Mouse (Mus musculus) ES-Bruce4 (cell line): ENCODE data around the gene Nrm. TPM values are rescaled to one million over a fixed set of nuclear protein-coding genes. Genes with fewer than 3 reads are reported as not detected.
A peak's percentile ranks its signal among the peaks of the same experiment; 100 is the strongest.

Source experiments
- H3K27ac ChIP-seq: 2 replicates; pipeline ENCODE4 v1.5.1; 2012; ENCODE audit warnings: low read length, inconsistent platforms; ENCODE audit not compliant: insufficient read depth
- H3K27me3 ChIP-seq: 2 replicates; pipeline ENCODE4 v1.6.1; 2012; ENCODE audit warnings: mild to moderate bottlenecking, low read length, inconsistent platforms; ENCODE audit not compliant: control insufficient read depth, poor library complexity, insufficient read depth, severe bottlenecking
- H3K36me3 ChIP-seq: 2 replicates; pipeline ENCODE4 v1.6.1; 2012; ENCODE audit warnings: inconsistent platforms, mild to moderate bottlenecking, low read length, moderate library complexity; ENCODE audit not compliant: control insufficient read depth, poor library complexity, insufficient read depth, severe bottlenecking
- H3K4me1 ChIP-seq: one replicate; pipeline ENCODE4 v1.8.1; 2011; ENCODE audit warnings: low read length; ENCODE audit not compliant: control insufficient read depth, insufficient read depth
- H3K4me3 ChIP-seq: 2 replicates; pipeline ENCODE4 v1.5.1; 2011; ENCODE audit warnings: low read depth, mild to moderate bottlenecking, low read length
- H3K9ac ChIP-seq: 2 replicates; pipeline ENCODE4 v1.6.1; 2012; ENCODE audit warnings: low read depth, mild to moderate bottlenecking, inconsistent platforms; ENCODE audit not compliant: poor library complexity, severe bottlenecking
- H3K9me3 ChIP-seq: replicated peaks from 2 replicates; pipeline ENCODE4 v1.6.1; 2012; ENCODE audit warnings: mild to moderate bottlenecking, low read length, inconsistent platforms; ENCODE audit not compliant: control insufficient read depth, poor library complexity, insufficient read depth, severe bottlenecking
- CTCF ChIP-seq: IDR thresholded peaks from one replicate; pipeline ENCODE4 v1.8.1; 2011; ENCODE audit warnings: low read depth, low read length
- EP300 ChIP-seq: IDR thresholded peaks from 2 replicates; pipeline ENCODE4 v1.6.1; 2011; ENCODE audit warnings: low read depth, low read length; ENCODE audit not compliant: insufficient read depth
- POLR2A ChIP-seq: IDR thresholded peaks from one replicate; pipeline ENCODE4 v1.8.1; 2011; ENCODE audit warnings: low read length; ENCODE audit not compliant: insufficient read depth
- polyA plus RNA-seq: library from polyadenylated mRNA; stranded (reverse); fragments of >200 nt; gene quantifications from 2 replicates; pipeline ENCODE4 v1.2.4, GENCODE M21; 2011; ENCODE audit warnings: low read depth; ENCODE audit not compliant: missing spikeins, insufficient read depth, insufficient read length

Nrm gene
- polyA plus RNA-seq, 1 experiment: 32.9 TPM

DNA sequence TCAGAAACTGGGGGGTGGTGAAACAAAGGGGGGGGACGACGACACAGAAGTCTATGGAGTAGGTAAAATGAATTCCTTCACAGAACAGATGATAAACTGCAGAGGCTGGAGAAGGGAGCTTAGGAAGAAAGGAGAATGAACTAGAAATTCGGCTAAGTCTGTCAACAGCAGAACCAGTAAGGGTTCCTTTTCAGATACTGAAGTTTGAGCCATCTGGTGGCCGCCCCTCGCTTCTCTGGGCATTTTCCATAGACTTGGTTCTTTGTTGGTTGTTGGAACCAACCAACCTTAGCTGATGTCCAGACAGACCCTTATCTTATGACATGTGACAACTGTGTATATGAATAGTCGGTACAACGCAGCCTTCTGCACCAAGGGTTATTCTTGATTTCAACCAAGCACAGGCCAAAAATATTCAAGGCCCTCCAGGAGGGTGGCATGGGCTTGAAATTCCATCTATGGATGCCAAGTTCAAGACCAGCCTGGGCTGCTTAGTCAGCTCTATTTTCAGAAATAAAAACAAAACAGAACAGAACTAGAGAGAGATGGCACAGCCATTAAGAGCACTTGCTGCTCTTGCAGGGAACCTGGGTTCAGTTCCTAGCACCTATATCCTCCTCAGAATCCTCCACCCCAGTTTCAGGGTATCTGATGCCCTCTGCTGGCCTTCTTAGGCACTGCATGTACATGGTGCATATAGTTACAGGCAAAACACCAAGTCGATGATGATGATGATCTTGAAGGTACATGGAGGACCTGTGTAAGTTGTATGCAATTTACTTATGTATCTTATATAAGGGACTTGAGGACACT, 10.0 kb downstream of the Nrm start:
- Histone ChIP-seq H3K9me3 (no peaks in the 10 kb centered on the region), H3K4me1 (peaks cover 2% of the 10 kb centered on the region), H3K9ac (0 out of 2 replicates have a peak overlapping the region, but pooled peaks have one; percentile 20), H3K36me3 (0 out of 2 replicates have a peak, but pooled peaks cover 3% of the 10 kb centered on the region), H3K27ac (peak overlapping the region; percentile 77), H3K27me3 (no peaks in the 10 kb centered on the region), H3K4me3 (0 out of 2 replicates have a peak overlapping the region, but pooled peaks have one; percentile 31)
- TF ChIP-seq CTCF (peak; percentile 42), POLR2A (no peak)

GRCm38 (mm10) chr17:35873774-35874519, 12.8 kb downstream of the Nrm start:
- no peak overlapping the region for H3K4me3 ChIP-seq
- H3K9ac ChIP-seq: peak overlapping the region; percentile 2; the same call in 1 of the 2 replicates

GRCm38 (mm10) chr17:35874721-35875120, 13.6 kb downstream of the Nrm start:
- no peaks in the 10 kb centered on the region for H3K27me3 ChIP-seq
- 0 out of 2 replicates have a peak, but pooled peaks cover 3% of the 10 kb centered on the region for H3K36me3 ChIP-seq
- no peaks in the 10 kb centered on the region for H3K9me3 ChIP-seq
- peaks cover 2% of the 10 kb centered on the region for H3K4me1 ChIP-seq
- no peak overlapping the region for H3K27ac ChIP-seq
- H3K9ac ChIP-seq: no peak overlapping the region
- TF ChIP-seq CTCF (no peak), EP300 (no peak)
- H3K4me3 ChIP-seq: no peak overlapping the region

More at GRCm38 (mm10) chr17:35873774-35874519, 12.8 kb downstream of the Nrm start:
- no peak for TF ChIP-seq POLR2A
- peak; percentile 90 for TF ChIP-seq CTCF
- Histone ChIP-seq H3K27ac (no peak overlapping the region), H3K27me3 (no peaks in the 10 kb centered on the region), H3K9me3 (no peaks in the 10 kb centered on the region), H3K4me1 (peaks cover 2% of the 10 kb centered on the region), H3K36me3 (0 out of 2 replicates have a peak, but pooled peaks cover 3% of the 10 kb centered on the region)

DNA sequence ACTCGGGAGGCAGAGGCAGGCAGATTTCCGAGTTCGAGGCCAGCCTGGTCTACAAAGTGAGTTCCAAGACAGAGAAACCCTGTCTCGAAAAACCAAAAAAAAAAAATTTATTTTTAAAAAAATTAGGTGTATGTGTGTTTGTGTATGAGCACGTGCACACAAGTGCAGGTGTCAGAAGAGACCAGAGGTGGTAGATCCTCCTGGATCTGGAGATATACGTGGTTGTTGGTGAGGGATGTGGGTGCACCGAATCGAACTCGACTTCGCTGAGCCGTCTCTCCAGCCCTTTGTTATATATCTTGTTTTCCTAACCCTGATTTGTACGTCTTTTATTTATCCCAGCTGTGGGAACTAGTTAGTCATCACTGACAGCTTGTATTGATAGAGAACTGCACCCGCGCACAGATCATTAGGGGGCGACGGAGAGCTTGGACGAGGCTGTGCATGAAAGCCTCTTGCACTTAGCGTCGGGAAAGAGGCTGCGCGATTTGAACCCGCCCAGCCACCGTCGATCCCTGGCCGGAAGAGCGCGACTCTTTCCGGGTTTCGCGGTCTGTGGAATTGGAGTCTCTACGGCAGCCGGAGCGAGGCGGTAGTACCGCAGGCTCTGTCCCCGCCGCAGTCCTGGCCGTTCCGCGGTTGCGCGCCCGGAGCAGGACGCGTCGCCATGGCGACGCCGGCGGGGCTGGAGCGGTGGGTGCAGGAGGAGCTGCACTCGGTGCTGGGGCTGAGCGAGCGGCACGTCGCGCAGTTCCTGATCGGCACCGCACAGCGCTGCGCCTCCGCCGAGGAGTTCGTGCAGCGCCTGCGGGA, 18.3 kb downstream of the Nrm start, which contains the start of gene Dhx16:
Gene Dhx16 (plus strand): TSS at position 575 of the 813 bp plus-strand sequence.
- H3K36me3 ChIP-seq: peaks cover 11% of the 10 kb centered on the region
- H3K4me3 ChIP-seq: peak within 1 kb of the TSS; percentile 78
- H3K9me3 ChIP-seq: no peaks in the 10 kb centered on the region
- TF ChIP-seq POLR2A (no peak), EP300 (0 out of 2 replicates have a peak, but pooled peaks have one; percentile 62), CTCF (peak; percentile 78)
- no peak within 1 kb of the TSS for H3K27ac ChIP-seq
- H3K9ac ChIP-seq: peak within 1 kb of the TSS; percentile 77
- no peaks in the 10 kb centered on the region for H3K27me3 ChIP-seq
- H3K4me1 ChIP-seq: peaks cover 2% of the 10 kb centered on the region

- H3K4me1 ChIP-seq: peaks cover 2% of the 10 kb centered on the region
- H3K9ac ChIP-seq: no peak overlapping the region
- no peak overlapping the region for H3K27ac ChIP-seq
- peaks cover 16% of the 10 kb centered on the region for H3K36me3 ChIP-seq
- H3K27me3 ChIP-seq: no peaks in the 10 kb centered on the region
- no peak overlapping the region for H3K4me3 ChIP-seq
- H3K9me3 ChIP-seq: no peaks in the 10 kb centered on the region
- TF ChIP-seq EP300 (no peak), CTCF (no peak), POLR2A (no peak)
Observed at GRCm38 (mm10) chr17:35882924-35883323, 21.8 kb downstream of the Nrm start.
